Mouse (Mus musculus): ENCODE results near the gene Kat14. TPM values are rescaled to one million over a fixed set of nuclear protein-coding genes. Genes with fewer than 3 reads are reported as not detected.

The Kat14 gene
- polyA plus RNA-seq, 1 experiment from 2014 or later = 27.9 TPM

- no peak overlapping the region for H3K9ac ChIP-seq
- H3K27ac ChIP-seq (replicated peaks) = no peak overlapping the region
- no peak for ATAC-seq (ENCODE audit: extremely low read depth, insufficient number of reproducible peaks, low FRiP score, low TSS enrichment)
- H3K27me3 ChIP-seq (replicated peaks) = no peaks in the 10 kb centered on the region
- no peaks in the 10 kb centered on the region for H3K9me3 ChIP-seq
- 73% methylated on average over 7 of the region's 7 CpGs for WGBS
- no peak overlapping the region for H3K4me3 ChIP-seq
- no peak overlapping the region for H3K4me2 ChIP-seq
- H3K4me1 ChIP-seq = peaks cover 21% of the 10 kb centered on the region
- H3K36me3 ChIP-seq = peaks cover 96% of the 10 kb centered on the region
Measured at GRCm38 (mm10) chr2:144382624-144383138, 13.9 kb downstream of the Kat14 start.

DNA sequence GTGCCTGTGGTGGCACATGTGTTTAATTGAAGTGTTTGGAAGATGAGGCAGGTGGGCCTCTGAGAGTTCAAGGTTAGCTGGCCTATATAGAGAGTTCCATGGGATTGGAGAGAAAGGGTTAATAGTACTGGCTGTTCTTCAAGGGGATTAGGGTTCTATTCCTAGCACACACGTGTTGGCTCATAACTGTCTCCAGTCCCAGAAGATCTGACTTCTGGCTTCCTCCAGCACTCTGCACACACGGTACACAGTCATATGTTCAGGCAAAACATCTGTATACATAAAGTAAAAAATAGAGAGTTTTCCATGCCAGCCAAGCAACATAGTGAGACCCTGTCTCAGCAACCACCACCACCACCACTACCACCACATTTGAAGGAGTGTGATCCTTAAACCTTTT, 17.5 kb downstream of the Kat14 start:
- Histone ChIP-seq H3K27me3 (replicated peaks) (no peaks in the 10 kb centered on the region), H3K4me1 (peaks cover 21% of the 10 kb centered on the region), H3K9ac (no peak overlapping the region), H3K27ac (replicated peaks) (no peak overlapping the region; the same call in 1 of the 2 replicates), H3K4me2 (no peak overlapping the region), H3K4me3 (no peak overlapping the region), H3K36me3 (peaks cover 93% of the 10 kb centered on the region), H3K9me3 (no peaks in the 10 kb centered on the region)
- no peak for ATAC-seq (ENCODE audit: extremely low read depth, insufficient number of reproducible peaks, low FRiP score, low TSS enrichment)
- 45% methylated on average over 2 of the region's 2 CpGs for WGBS

DNA sequence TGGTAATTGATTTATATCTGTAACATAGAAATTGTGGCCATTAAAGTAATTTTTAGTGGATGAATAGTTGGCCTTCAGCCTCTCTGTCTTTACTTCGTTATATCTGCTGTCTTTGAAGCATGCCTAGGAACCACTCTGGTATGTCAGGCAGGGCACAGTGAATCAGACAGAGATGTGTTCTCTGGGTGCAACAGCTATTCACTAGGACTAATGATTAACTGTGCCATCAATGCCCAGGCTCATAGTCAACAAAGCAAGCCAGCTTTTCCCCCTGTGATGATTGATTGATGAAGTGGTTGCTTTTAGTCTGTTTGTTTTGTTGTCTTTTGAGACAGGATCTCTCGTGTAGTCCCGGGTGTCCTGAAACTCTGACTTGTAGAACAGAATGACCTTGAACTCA, 19.6 kb downstream of the Kat14 start:
- Histone ChIP-seq H3K27me3 (replicated peaks) (no peaks in the 10 kb centered on the region), H3K4me2 (no peak overlapping the region), H3K4me3 (no peak overlapping the region), H3K9ac (no peak overlapping the region), H3K4me1 (peaks cover 13% of the 10 kb centered on the region), H3K36me3 (peaks cover 92% of the 10 kb centered on the region), H3K9me3 (no peaks in the 10 kb centered on the region), H3K27ac (replicated peaks) (0 out of 2 replicates have a peak overlapping the region, but pooled peaks have one; percentile 12)
- ATAC-seq (ENCODE audit: extremely low read depth, insufficient number of reproducible peaks, low FRiP score, low TSS enrichment) = no peak
- WGBS = 69% methylated on average over 3 of the region's 3 CpGs

- H3K9me3 ChIP-seq = no peaks in the 10 kb centered on the region
- no peak overlapping the region for H3K9ac ChIP-seq
- H3K4me1 ChIP-seq = no peaks in the 10 kb centered on the region
- H3K36me3 ChIP-seq = peaks cover 98% of the 10 kb centered on the region
- H3K4me2 ChIP-seq = no peak overlapping the region
- 88% methylated on average over 4 of the region's 4 CpGs for WGBS
- ATAC-seq (ENCODE audit: extremely low read depth, insufficient number of reproducible peaks, low FRiP score, low TSS enrichment) = no peak
- H3K27ac ChIP-seq (replicated peaks) = no peak overlapping the region
- no peak overlapping the region for H3K4me3 ChIP-seq
- no peaks in the 10 kb centered on the region for H3K27me3 ChIP-seq (replicated peaks)
Measured at GRCm38 (mm10) chr2:144399531-144399930, 30.7 kb downstream of the Kat14 start.

- no peak overlapping the region for H3K27ac ChIP-seq (replicated peaks)
- ATAC-seq (ENCODE audit: extremely low read depth, insufficient number of reproducible peaks, low FRiP score, low TSS enrichment) = no peak
- H3K4me3 ChIP-seq = no peak overlapping the region
- H3K9me3 ChIP-seq = no peaks in the 10 kb centered on the region
- WGBS = 66% methylated on average over 6 of the region's 6 CpGs
- H3K4me2 ChIP-seq = no peak overlapping the region
- H3K9ac ChIP-seq = no peak overlapping the region
- H3K4me1 ChIP-seq = no peaks in the 10 kb centered on the region
- H3K36me3 ChIP-seq = peaks cover 95% of the 10 kb centered on the region
- H3K27me3 ChIP-seq (replicated peaks) = no peaks in the 10 kb centered on the region
Measured at GRCm38 (mm10) chr2:144400659-144401058, 31.9 kb downstream of the Kat14 start.

DNA sequence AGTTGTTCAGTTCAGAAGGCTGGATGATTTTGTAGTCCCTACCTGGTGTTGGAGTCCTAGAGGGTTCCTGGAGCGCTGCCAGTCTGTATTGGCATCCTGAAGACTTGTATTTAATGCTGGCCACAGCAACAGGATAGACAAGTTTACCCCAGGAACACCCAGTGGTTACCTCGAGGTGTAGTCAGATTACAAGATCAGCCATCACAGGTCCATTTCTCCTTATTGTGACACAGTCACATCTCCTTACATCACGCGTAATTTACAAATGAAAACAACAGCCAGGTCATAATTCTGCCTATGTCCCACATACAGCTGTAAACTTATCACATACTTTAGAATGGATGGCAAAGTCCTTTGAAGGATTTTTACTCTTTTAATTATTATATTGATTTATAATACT, 40.3 kb downstream of the Kat14 start:
- Histone ChIP-seq H3K9me3 (no peaks in the 10 kb centered on the region), H3K27me3 (replicated peaks) (no peaks in the 10 kb centered on the region), H3K27ac (replicated peaks) (no peak overlapping the region), H3K36me3 (peaks cover 80% of the 10 kb centered on the region), H3K9ac (no peak overlapping the region), H3K4me2 (no peak overlapping the region), H3K4me3 (no peak overlapping the region), H3K4me1 (no peaks in the 10 kb centered on the region)
- ATAC-seq (ENCODE audit: extremely low read depth, insufficient number of reproducible peaks, low FRiP score, low TSS enrichment) = no peak
- WGBS = 93% methylated on average over 4 of the region's 4 CpGs

- Histone ChIP-seq H3K9me3 (no peaks in the 10 kb centered on the region), H3K9ac (no peak overlapping the region), H3K4me3 (no peak overlapping the region), H3K36me3 (peaks cover 75% of the 10 kb centered on the region), H3K4me2 (no peak overlapping the region), H3K27ac (replicated peaks) (no peak overlapping the region), H3K27me3 (replicated peaks) (no peaks in the 10 kb centered on the region), H3K4me1 (no peaks in the 10 kb centered on the region)
- ATAC-seq (ENCODE audit: extremely low read depth, insufficient number of reproducible peaks, low FRiP score, low TSS enrichment) = no peak
- 76% methylated on average over 3 of the region's 3 CpGs for WGBS
Measured at GRCm38 (mm10) chr2:144410603-144411002, 41.8 kb downstream of the Kat14 start.

DNA sequence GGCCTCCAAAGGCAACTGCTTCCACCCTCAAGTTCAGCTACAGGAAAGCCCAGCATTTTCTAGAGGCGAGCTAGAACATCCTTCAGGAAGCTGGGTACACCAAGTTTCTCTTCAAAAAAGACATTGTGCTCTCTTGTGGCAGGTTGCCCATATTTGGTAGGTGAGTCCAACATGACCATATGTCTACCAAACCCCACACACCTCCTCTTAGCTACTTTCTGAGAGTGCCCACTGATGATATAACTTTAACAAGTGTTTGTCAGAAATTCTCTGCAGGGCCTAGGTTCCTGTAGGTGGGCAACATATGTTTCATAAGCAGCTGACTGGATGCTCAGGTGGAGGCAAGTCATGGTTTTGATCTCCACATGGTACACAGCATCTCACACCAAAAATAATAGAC, 45.9 kb downstream of the Kat14 start:
- Histone ChIP-seq H3K4me3 (no peak overlapping the region), H3K4me1 (no peaks in the 10 kb centered on the region), H3K36me3 (peaks cover 36% of the 10 kb centered on the region), H3K9me3 (no peaks in the 10 kb centered on the region), H3K9ac (no peak overlapping the region), H3K27me3 (replicated peaks) (no peaks in the 10 kb centered on the region), H3K4me2 (no peak overlapping the region), H3K27ac (replicated peaks) (no peak overlapping the region)
- ATAC-seq (ENCODE audit: extremely low read depth, insufficient number of reproducible peaks, low FRiP score, low TSS enrichment) = no peak
- WGBS = 91% methylated on average over 1 of the region's 1 CpGs

GRCm38 (mm10) chr2:144416859-144417258, 48.1 kb downstream of the Kat14 start:
- H3K27me3 ChIP-seq (replicated peaks) = no peaks in the 10 kb centered on the region
- H3K36me3 ChIP-seq = peaks cover 19% of the 10 kb centered on the region
- no peak overlapping the region for H3K4me2 ChIP-seq
- no peak for ATAC-seq (ENCODE audit: extremely low read depth, insufficient number of reproducible peaks, low FRiP score, low TSS enrichment)
- H3K27ac ChIP-seq (replicated peaks) = no peak overlapping the region
- H3K4me3 ChIP-seq = no peak overlapping the region
- no peak overlapping the region for H3K9ac ChIP-seq
- 47% methylated on average over 8 of the region's 8 CpGs for WGBS
- H3K9me3 ChIP-seq = no peaks in the 10 kb centered on the region
- H3K4me1 ChIP-seq = no peaks in the 10 kb centered on the region

DNA sequence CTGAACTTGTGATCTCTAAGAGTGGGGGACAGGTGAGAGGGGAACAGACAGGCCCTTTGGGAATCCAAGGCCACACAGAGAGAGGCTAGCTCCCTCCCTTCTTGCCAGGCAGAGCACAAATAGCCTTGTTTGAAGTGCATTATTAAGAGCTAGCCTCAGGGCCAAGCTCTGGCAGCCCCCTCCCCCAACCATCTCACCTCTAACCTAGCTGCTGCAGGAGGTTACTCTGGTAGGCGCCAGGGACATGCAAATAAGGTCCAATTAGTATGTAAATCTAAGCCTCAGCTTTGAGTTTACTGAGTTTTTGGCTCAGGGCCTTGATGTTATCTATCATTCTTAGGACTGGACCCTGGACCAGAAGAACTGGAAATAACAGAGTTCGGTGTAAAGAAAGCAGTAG, 49.3 kb downstream of the Kat14 start:
- Histone ChIP-seq H3K36me3 (peaks cover 12% of the 10 kb centered on the region), H3K4me1 (no peaks in the 10 kb centered on the region), H3K9me3 (no peaks in the 10 kb centered on the region), H3K9ac (no peak overlapping the region), H3K4me2 (no peak overlapping the region), H3K27ac (replicated peaks) (no peak overlapping the region), H3K27me3 (replicated peaks) (no peaks in the 10 kb centered on the region), H3K4me3 (no peak overlapping the region)
- 41% methylated on average over 2 of the region's 2 CpGs for WGBS
- ATAC-seq (ENCODE audit: extremely low read depth, insufficient number of reproducible peaks, low FRiP score, low TSS enrichment) = no peak

GRCm38 (mm10) chr2:144422094-144422675, 53.4 kb downstream of the Kat14 start:
- H3K27me3 ChIP-seq (replicated peaks) = no peaks in the 10 kb centered on the region
- H3K4me1 ChIP-seq = no peaks in the 10 kb centered on the region
- ATAC-seq (ENCODE audit: extremely low read depth, insufficient number of reproducible peaks, low FRiP score, low TSS enrichment) = no peak
- H3K9ac ChIP-seq = no peak overlapping the region
- no peaks in the 10 kb centered on the region for H3K36me3 ChIP-seq
- H3K27ac ChIP-seq (replicated peaks) = no peak overlapping the region
- 74% methylated on average over 10 of the region's 10 CpGs for WGBS
- no peak overlapping the region for H3K4me3 ChIP-seq
- H3K9me3 ChIP-seq = no peaks in the 10 kb centered on the region
- no peak overlapping the region for H3K4me2 ChIP-seq

DNA sequence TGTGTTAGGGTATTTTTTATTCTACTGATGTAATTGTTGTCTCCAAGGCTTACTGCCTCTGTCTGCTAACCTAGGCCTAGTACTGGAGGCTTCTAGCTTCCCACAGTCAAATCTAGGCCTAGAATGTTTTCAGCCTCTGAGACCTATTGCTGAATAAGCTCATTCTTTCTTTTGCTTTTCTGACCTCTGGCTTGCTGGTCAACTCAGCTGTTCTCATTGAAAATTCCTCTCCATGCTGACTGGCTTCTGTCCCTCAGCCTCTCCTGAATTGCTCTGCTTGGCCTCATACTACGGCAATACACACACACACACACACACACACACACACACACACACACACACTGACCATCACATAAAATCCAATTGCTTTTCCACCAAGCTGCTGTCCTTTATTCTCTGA, 57.0 kb downstream of the Kat14 start:
- Histone ChIP-seq H3K4me2 (no peak overlapping the region), H3K27ac (replicated peaks) (no peak overlapping the region), H3K4me3 (no peak overlapping the region), H3K27me3 (replicated peaks) (no peaks in the 10 kb centered on the region), H3K4me1 (peaks cover 9% of the 10 kb centered on the region; the same call in 1 of the 2 replicates), H3K9me3 (no peaks in the 10 kb centered on the region), H3K36me3 (no peaks in the 10 kb centered on the region), H3K9ac (no peak overlapping the region)
- ATAC-seq (ENCODE audit: extremely low read depth, insufficient number of reproducible peaks, low FRiP score, low TSS enrichment) = no peak
- 64% methylated on average over 1 of the region's 1 CpGs for WGBS
